In genomic region chr11:54093000-54093399, GRCm38 (mm10) we compare ENCODE assay signal across 9 mouse cellular contexts. TPM values are rescaled to one million over a fixed set of nuclear protein-coding genes. Genes with fewer than 3 reads are reported as not detected.
A peak's percentile ranks its signal among the peaks of the same experiment; 100 is the strongest.
DNase-seq lines count a peak whose midpoint lies in the region; ATAC-seq and TF ChIP-seq lines count a peak whose summit lies in the region.
"Had no signal": no experiment of that assay in that cellular context is flagged by ENCODE, and none has a peak within 500 bp of the region (broad histone marks: within the 10 kb centered on the region; RNA-seq: fewer than 3 reads in every experiment).

No protein-coding gene starts in this region.

- peak; percentile 77 for DNase-seq in heart, postnatal 0 days (ENCODE audit: low spot score)
- peak; percentile 48 for DNase-seq in adrenal gland, postnatal 25 days
- DNase-seq in lung, postnatal 10 days, result peak; percentile 71
- no peak for DNase-seq in layer of hippocampus, adult 11-12 months (ENCODE audit: low spot score)
- DNase-seq in left cerebral cortex, postnatal 36 days (ENCODE audit: low spot score in 2 of 2), result no peak

- no peak overlapping the region for H3ac ChIP-seq in C2C12 (ENCODE audit: control insufficient read depth, insufficient read length, low read depth)

- TF ChIP-seq CTCF in heart, postnatal 0 days (IDR thresholded peaks at IDR 0.05; ENCODE audit: low read depth), result peak; percentile 84
- TF ChIP-seq CTCF in C2C12 (IDR thresholded peaks at IDR 0.05; ENCODE audit: control insufficient read depth, insufficient read depth, insufficient read length), result peak; percentile 71

- intact Hi-C loops in left cerebral cortex, postnatal 36 days (cut with DNase I), result no loop called here

- no peaks in the 10 kb centered on the region for H3K79me3 ChIP-seq in C2C12 (ENCODE audit: low read depth)

- no peak for TF ChIP-seq EP300 in heart, postnatal 0 days (IDR thresholded peaks at IDR 0.05; ENCODE audit: low read depth)

- H3K9ac ChIP-seq in heart, postnatal 0 days (replicated peaks; ENCODE audit: low read depth, low read length), result no peak overlapping the region
- H3K9ac ChIP-seq in heart, embryonic 11.5 days (ENCODE audit: low read depth, low read length), result no peak overlapping the region
- H3K9ac ChIP-seq: limb, embryonic 12.5 days had no signal

- no peak overlapping the region for H3K4me3 ChIP-seq in heart, postnatal 0 days (ENCODE audit: low read depth, low read length)
- H3K4me3 ChIP-seq in heart, embryonic 11.5 days (ENCODE audit: low read depth, low read length), result no peak overlapping the region
- no peak overlapping the region for H3K4me3 ChIP-seq in C2C12 (ENCODE audit: insufficient read depth, poor library complexity, severe bottlenecking)
- H3K4me3 ChIP-seq: limb, embryonic 12.5 days had no signal

- H3K27ac ChIP-seq in heart, postnatal 0 days (ENCODE audit: low read depth), result no peak overlapping the region
- H3K27ac ChIP-seq in heart, embryonic 11.5 days (ENCODE audit: low read depth, low read length), result no peak overlapping the region
- H3K27ac ChIP-seq: limb, embryonic 12.5 days had no signal

- H3K4me1 ChIP-seq in heart, postnatal 0 days (ENCODE audit: control insufficient read depth, insufficient read depth), result peaks cover 5% of the 10 kb centered on the region; the same call in 1 of the 2 replicates
- H3K4me1 ChIP-seq in heart, embryonic 11.5 days (ENCODE audit: control insufficient read depth, insufficient read depth, low read length), result peaks cover 4% of the 10 kb centered on the region; the same call in 1 of the 2 replicates

- H3K79me2 ChIP-seq in C2C12 (ENCODE audit: control insufficient read depth, insufficient read depth), result no peaks in the 10 kb centered on the region

- H3K36me3 ChIP-seq in heart, postnatal 0 days (replicated peaks; ENCODE audit: control insufficient read depth, insufficient read depth, low read length), result no peaks in the 10 kb centered on the region
- no peaks in the 10 kb centered on the region for H3K36me3 ChIP-seq in heart, embryonic 11.5 days (ENCODE audit: control insufficient read depth, insufficient read depth, low read length)
- H3K36me3 ChIP-seq in C2C12 (ENCODE audit: control insufficient read depth, insufficient read depth), result no peaks in the 10 kb centered on the region
- H3K36me3 ChIP-seq: limb, embryonic 12.5 days had no signal

- no peaks in the 10 kb centered on the region for H3K27me3 ChIP-seq in heart, postnatal 0 days (ENCODE audit: control insufficient read depth, insufficient read depth, low read length)
- H3K27me3 ChIP-seq in heart, embryonic 11.5 days (ENCODE audit: control insufficient read depth, insufficient read depth, low read length), result no peaks in the 10 kb centered on the region
- H3K27me3 ChIP-seq in C2C12 (ENCODE audit: control insufficient read depth, insufficient read depth, insufficient read length), result no peaks in the 10 kb centered on the region
- H3K27me3 ChIP-seq: limb, embryonic 12.5 days had no signal

- no peak overlapping the region for H3K4me2 ChIP-seq in heart, postnatal 0 days (ENCODE audit: low read depth, low read length)
- no peak overlapping the region for H3K4me2 ChIP-seq in heart, embryonic 11.5 days
- H3K4me2 ChIP-seq: limb, embryonic 12.5 days had no signal

- H3K9me3 ChIP-seq in heart, postnatal 0 days (replicated peaks; ENCODE audit: control insufficient read depth, low read length), result no peaks in the 10 kb centered on the region
- no peaks in the 10 kb centered on the region for H3K9me3 ChIP-seq in heart, embryonic 11.5 days (replicated peaks; ENCODE audit: control insufficient read depth, low read length)
- H3K9me3 ChIP-seq: limb, embryonic 12.5 days had no signal

- 5% methylated on average over 3 of the region's 3 CpGs for WGBS in heart, postnatal 0 days
- WGBS in heart, embryonic 11.5 days (ENCODE audit: insufficient replicate concordance), result 7% methylated on average over 3 of the region's 3 CpGs

- peak; percentile 55; the same call in 1 of the 2 replicates for ATAC-seq in heart, postnatal 0 days (ENCODE audit: insufficient read depth, low read depth)
- ATAC-seq in heart, embryonic 11.5 days (replicated peaks; ENCODE audit: insufficient number of reproducible peaks, low FRiP score, low TSS enrichment), result no peak
- 0 out of 2 replicates have a peak, but pooled peaks have one; percentile 43 for ATAC-seq in erythroid progenitor cell, adult 5-6 weeks (replicated peaks; ENCODE audit: low FRiP score, poor library complexity, severe bottlenecking)

TF ChIP-seq in C2C12, 6 proteins besides CTCF, POLR2A, EP300 and RAD21:
- TF ChIP-seq FOSL1 (IDR thresholded peaks at IDR 0.05; ENCODE audit: insufficient read depth, low read length, poor library complexity, severe bottlenecking) (no peak), MYOG (IDR thresholded peaks at IDR 0.05; ENCODE audit: control insufficient read depth, extremely low read depth, insufficient read length) (no peak), CEBPB (IDR thresholded peaks at IDR 0.05; ENCODE audit: low read depth) (no peak), USF1 (IDR thresholded peaks at IDR 0.05; ENCODE audit: low read depth) (no peak), MYOD1 (IDR thresholded peaks at IDR 0.05; ENCODE audit: control insufficient read depth, insufficient read length, low read depth) (no peak), MAX (IDR thresholded peaks at IDR 0.05) (no peak)

RNA-seq across cellular contexts. Expression of gene P4ha2, which starts 6.9 kb away (rescaled TPM):
- total RNA-seq in heart, postnatal 0 days (2014; rRNA removed; ENCODE audit: low replicate concordance), result 49.0 and 67.2 TPM in 2 replicates
- polyA plus RNA-seq in heart, postnatal 0 days (2015; fragmentation: Nextera tagmentation; extraction: Ambion mirVana), result 18.9 and 19.8 TPM in 2 replicates
- polyA plus RNA-seq in heart, embryonic 11.5 days (2014; fragmentation: Nextera tagmentation; extraction: Ambion mirVana), result 51.6 and 61.3 TPM in 2 replicates
- polyA plus RNA-seq in C2C12 (2012; fragmentation: generic; extraction: Trizol), result 26.4 TPM
- total RNA-seq in adrenal gland, postnatal 25 days (2021), result 30.0 and 36.7 TPM in 2 replicates
- total RNA-seq in erythroid progenitor cell, adult 5-6 weeks (2015; ENCODE audit: low replicate concordance), result not detected in 2 replicates
- total RNA-seq in erythroid progenitor cell, adult 5-6 weeks (2017; ENCODE audit: low replicate concordance), result not detected in 2 replicates
- 10 to 100 TPM; 15.4 to 21.4 TPM for total RNA-seq in left cerebral cortex, postnatal 36 days (2021)

RNA-seq across cellular contexts. Expression of gene Pdlim4, which starts 24.2 kb away (rescaled TPM):
- 14.2 and 29.3 TPM in 2 replicates for total RNA-seq in heart, postnatal 0 days (2014; rRNA removed; ENCODE audit: low replicate concordance)
- 23.6 and 26.6 TPM in 2 replicates for polyA plus RNA-seq in heart, postnatal 0 days (2015; fragmentation: Nextera tagmentation; extraction: Ambion mirVana)
- polyA plus RNA-seq in heart, embryonic 11.5 days (2014; fragmentation: Nextera tagmentation; extraction: Ambion mirVana), result 8.6 and 12.0 TPM in 2 replicates
- polyA plus RNA-seq in C2C12 (2012; fragmentation: generic; extraction: Trizol), result 120 TPM
- 20.6 and 37.9 TPM in 2 replicates for total RNA-seq in adrenal gland, postnatal 25 days (2021)
- not detected in 2 replicates for total RNA-seq in erythroid progenitor cell, adult 5-6 weeks (2015; ENCODE audit: low replicate concordance)
- not detected in 2 replicates for total RNA-seq in erythroid progenitor cell, adult 5-6 weeks (2017; ENCODE audit: low replicate concordance)
- total RNA-seq in left cerebral cortex, postnatal 36 days (2021), result 10 to 100 TPM; 12.2 to 13.1 TPM

Comparison
In these comparisons a context has a peak if more than half of its experiments do, and no peak if none do; other contexts are left out.
1. DNase-seq: peak in heart, postnatal 0 days (single experiment), adrenal gland, postnatal 25 days (single experiment) and lung, postnatal 10 days (single experiment); none in layer of hippocampus, adult 11-12 months (single experiment) and left cerebral cortex, postnatal 36 days (0 of 2).
2. RNA of gene P4ha2, which starts 6.9 kb away (total RNA-seq): 49.0 to 67.2 TPM in heart, postnatal 0 days, 30.0 to 36.7 TPM in adrenal gland, postnatal 25 days and 15.4 to 21.4 TPM in left cerebral cortex, postnatal 36 days; not detected in erythroid progenitor cell, adult 5-6 weeks; every median in the first group is over 10 times any median in the second.